Mouse (Mus musculus) cerebellum, adult 2 months (tissue): ENCODE results near the gene Myl4.

Experiments
- CTCF ChIP-seq: fragments of 200-500 bp; IDR thresholded peaks from 2 replicates; pipeline ENCODE4 v1.5.1; 2011; ENCODE audit warnings: low read depth, mild to moderate bottlenecking, control low read depth, low read length, moderate library complexity, borderline replicate concordance; ENCODE audit not compliant: insufficient read depth
- POLR2A ChIP-seq: fragments of 200-500 bp; IDR thresholded peaks from 2 replicates; pipeline ENCODE4 v1.6.1; 2011; ENCODE audit warnings: low read length, control low read depth, borderline replicate concordance; ENCODE audit not compliant: insufficient read depth

GRCm38 (mm10) chr11:104611579-104612151, 61.2 kb downstream of the Myl4 start:
- no peak for TF ChIP-seq POLR2A
- TF ChIP-seq CTCF: no peak
